Mouse (Mus musculus) MEL (cell line): Measurements from ENCODE around the gene Crebbp. TPM values are rescaled to one million over a fixed set of nuclear protein-coding genes. Genes with fewer than 3 reads are reported as not detected.

Experiments used
- DNase-seq: peaks from one replicate; pipeline ENCODE4 v3.0.0; 2011; ENCODE audit warnings: low read depth, low spot score
- H3K27ac ChIP-seq: 2 replicates; pipeline ENCODE4 v1.5.1; 2012; ENCODE audit warnings: low read depth, mild to moderate bottlenecking, control low read depth, low read length, moderate library complexity; ENCODE audit not compliant: control insufficient read depth
- H3K27me3 ChIP-seq, 2 experiments: fragments of 150-350 bp in 1 of 2; sonication (generic) in 1 of 2; 2 replicates each; pipeline ENCODE4 v1.6.1; 2012; ENCODE audit warnings: low read length in 2 of 2, mild to moderate bottlenecking in 2 of 2, improper control_type of control experiment in 1 of 2, moderate library complexity in 1 of 2; ENCODE audit not compliant: insufficient read depth in 2 of 2, control insufficient read depth in 1 of 2
- H3K36me3 ChIP-seq, 2 experiments: 2 replicates each; pipeline ENCODE4 v1.6.1; 2012 to 2014; ENCODE audit warnings: low read length in 2 of 2, improper control_type of control experiment in 1 of 2, inconsistent platforms in 1 of 2, mild to moderate bottlenecking in 1 of 2; ENCODE audit not compliant: insufficient read depth in 2 of 2, control insufficient read depth in 1 of 2
- H3K4me1 ChIP-seq, 2 experiments: fragments of 150-350 bp in 1 of 2; sonication (generic) in 1 of 2; 2 replicates each; pipeline ENCODE4 v1.6.1; 2012; ENCODE audit warnings: low read length in 2 of 2, improper control_type of control experiment in 1 of 2, mild to moderate bottlenecking in 1 of 2; ENCODE audit not compliant: insufficient read depth in 2 of 2, control insufficient read depth in 1 of 2
- H3K4me3 ChIP-seq, 2 experiments: fragments of 150-350 bp in 1 of 2; sonication (generic) in 1 of 2; 2 replicates each; pipeline ENCODE4 v1.5.1; 2012; ENCODE audit warnings: low read depth in 2 of 2, low read length in 2 of 2, mild to moderate bottlenecking in 2 of 2, moderate library complexity in 2 of 2, control low read depth in 1 of 2, improper control_type of control experiment in 1 of 2; ENCODE audit not compliant: control insufficient read depth in 1 of 2, insufficient read depth in 1 of 2
- H3K79me2 ChIP-seq: 2 replicates; pipeline ENCODE4 v1.6.1; 2012; ENCODE audit warnings: mild to moderate bottlenecking, low read length, moderate library complexity; ENCODE audit not compliant: control insufficient read depth, poor library complexity, insufficient read depth
- H3K9ac ChIP-seq: 2 replicates; pipeline ENCODE4 v1.6.1; 2012; ENCODE audit warnings: low read depth, mild to moderate bottlenecking, control low read depth, low read length, moderate library complexity; ENCODE audit not compliant: control insufficient read depth, poor library complexity, severe bottlenecking
- H3K9me3 ChIP-seq: fragments of 150-350 bp; sonication (generic); replicated peaks from 2 replicates; pipeline ENCODE4 v1.6.1; 2012; ENCODE audit warnings: mild to moderate bottlenecking, low read length, improper control_type of control experiment, moderate library complexity; ENCODE audit not compliant: insufficient read depth
- BHLHE40 ChIP-seq: IDR thresholded peaks from 2 replicates; pipeline ENCODE4 v1.6.1; 2012; ENCODE audit warnings: low read depth, mild to moderate bottlenecking, inconsistent platforms, low read length, improper control_type of control experiment, borderline replicate concordance
- CHD2 ChIP-seq: IDR thresholded peaks from 2 replicates; pipeline ENCODE4 v1.6.1; 2011; ENCODE audit warnings: low read length, improper control_type of control experiment
- CTCF ChIP-seq, 3 experiments: IDR thresholded peaks in 2 of 3; conservative IDR thresholded peaks in 1 of 3; 2 replicates each; pipeline ENCODE4 v1.5.1; 2011 to 2012; ENCODE audit warnings: low read length in 3 of 3, low read depth in 2 of 3, mild to moderate bottlenecking in 2 of 3, improper control_type of control experiment in 1 of 3, inconsistent platforms in 1 of 3, mixed read lengths in 1 of 3, moderate library complexity in 1 of 3; ENCODE audit not compliant: control insufficient read depth in 1 of 3, insufficient read depth in 1 of 3, poor library complexity in 1 of 3, severe bottlenecking in 1 of 3
- E2F4 ChIP-seq: IDR thresholded peaks from 2 replicates; pipeline ENCODE4 v1.6.1; 2011; ENCODE audit warnings: low read depth, low read length, improper control_type of control experiment, borderline replicate concordance
- ELF1 ChIP-seq: IDR thresholded peaks from 2 replicates; pipeline ENCODE4 v1.6.1; 2014; ENCODE audit warnings: low read depth, mild to moderate bottlenecking, inconsistent platforms, low read length, improper control_type of control experiment, moderate library complexity
- ETS1 ChIP-seq: IDR thresholded peaks from 2 replicates; pipeline ENCODE4 v1.6.1; 2012; ENCODE audit warnings: low read depth, mild to moderate bottlenecking, inconsistent platforms, low read length, improper control_type of control experiment, moderate library complexity
- GABPA ChIP-seq: IDR thresholded peaks from 2 replicates; pipeline ENCODE4 v1.6.1; 2012; ENCODE audit warnings: low read depth, mild to moderate bottlenecking, inconsistent platforms, low read length, improper control_type of control experiment, moderate library complexity
- HCFC1 ChIP-seq: IDR thresholded peaks from 2 replicates; pipeline ENCODE4 v1.6.1; 2012; ENCODE audit warnings: low read depth, mild to moderate bottlenecking, inconsistent platforms, low read length, improper control_type of control experiment, moderate library complexity
- JUND ChIP-seq: IDR thresholded peaks from 2 replicates; pipeline ENCODE4 v1.6.1; 2011; ENCODE audit warnings: low read depth, mild to moderate bottlenecking, improper control_type of control experiment, low read length
- KAT2A ChIP-seq: conservative IDR thresholded peaks from 2 replicates; pipeline ENCODE4 v1.6.1; 2012; ENCODE audit warnings: low read depth, low read length, improper control_type of control experiment, inconsistent platforms
- MAX ChIP-seq: IDR thresholded peaks from 2 replicates; pipeline ENCODE4 v1.6.1; 2011; ENCODE audit warnings: low read length, improper control_type of control experiment
- MAZ ChIP-seq: IDR thresholded peaks from 2 replicates; pipeline ENCODE4 v1.6.1; 2012; ENCODE audit warnings: low read depth, mild to moderate bottlenecking, inconsistent platforms, low read length, improper control_type of control experiment
- MEF2A ChIP-seq: IDR thresholded peaks from 2 replicates; pipeline ENCODE4 v1.6.1; 2014; ENCODE audit warnings: low read depth, mild to moderate bottlenecking, inconsistent platforms, low read length, improper control_type of control experiment; ENCODE audit not compliant: poor library complexity, insufficient replicate concordance, severe bottlenecking; ENCODE audit errors: extremely low read depth
- MXI1 ChIP-seq: IDR thresholded peaks from 2 replicates; pipeline ENCODE4 v1.6.1; 2011; ENCODE audit warnings: mild to moderate bottlenecking, low read depth, low read length, improper control_type of control experiment
- MYB ChIP-seq: IDR thresholded peaks from 2 replicates; pipeline ENCODE4 v1.6.1; 2011; ENCODE audit warnings: mild to moderate bottlenecking, low read depth, low read length, improper control_type of control experiment
- MYC ChIP-seq: IDR thresholded peaks from 2 replicates; pipeline ENCODE4 v1.6.1; 2011; ENCODE audit warnings: low read depth, mild to moderate bottlenecking, low read length, improper control_type of control experiment, moderate library complexity
- NELFE ChIP-seq: IDR thresholded peaks from 2 replicates; pipeline ENCODE4 v1.6.1; 2011; ENCODE audit warnings: low read depth, low read length, improper control_type of control experiment
- NRF1 ChIP-seq: IDR thresholded peaks from 2 replicates; pipeline ENCODE4 v1.6.1; 2014; ENCODE audit warnings: low read depth, mild to moderate bottlenecking, inconsistent platforms, low read length, improper control_type of control experiment, moderate library complexity; ENCODE audit not compliant: poor library complexity, insufficient read depth, severe bottlenecking
- POLR2A ChIP-seq, 2 experiments: IDR thresholded peaks; 2 replicates each; pipeline ENCODE4 v1.6.1; 2011 to 2012; ENCODE audit warnings: low read length in 2 of 2, mild to moderate bottlenecking in 2 of 2, control low read depth in 1 of 2, improper control_type of control experiment in 1 of 2, low read depth in 1 of 2, moderate library complexity in 1 of 2; ENCODE audit not compliant: control insufficient read depth in 1 of 2, insufficient read depth in 1 of 2, poor library complexity in 1 of 2
- POLR2AphosphoS2 ChIP-seq: IDR thresholded peaks from 2 replicates; pipeline ENCODE4 v1.6.1; 2011; ENCODE audit warnings: low read length, improper control_type of control experiment
- POLR2AphosphoS5 ChIP-seq: IDR thresholded peaks from 2 replicates; pipeline ENCODE4 v1.6.1; 2012; ENCODE audit warnings: low read depth, borderline replicate concordance, mild to moderate bottlenecking, inconsistent platforms, low read length, moderate library complexity, mixed read lengths
- RAD21 ChIP-seq: IDR thresholded peaks from 2 replicates; pipeline ENCODE4 v1.6.1; 2011; ENCODE audit warnings: mild to moderate bottlenecking, low read depth, low read length, improper control_type of control experiment
- SIN3A ChIP-seq: IDR thresholded peaks from 2 replicates; pipeline ENCODE4 v1.6.1; 2012; ENCODE audit warnings: low read length, improper control_type of control experiment, inconsistent platforms
- SMC3 ChIP-seq: IDR thresholded peaks from 2 replicates; pipeline ENCODE4 v1.6.1; 2011; ENCODE audit warnings: low read depth, low read length, improper control_type of control experiment
- TAL1 ChIP-seq: IDR thresholded peaks from 2 replicates; pipeline ENCODE4 v1.6.1; 2012; ENCODE audit warnings: mild to moderate bottlenecking, inconsistent platforms, low read length, moderate library complexity, mixed read lengths
- TCF12 ChIP-seq: IDR thresholded peaks from 2 replicates; pipeline ENCODE4 v1.6.1; 2014; ENCODE audit warnings: low read depth, mild to moderate bottlenecking, inconsistent platforms, low read length, improper control_type of control experiment, moderate library complexity
- ZMIZ1 ChIP-seq: IDR thresholded peaks from 2 replicates; pipeline ENCODE4 v1.6.1; 2012; ENCODE audit warnings: low read depth, mild to moderate bottlenecking, inconsistent platforms, low read length, improper control_type of control experiment, moderate library complexity
- polyA plus RNA-seq, 2 experiments: library from polyadenylated mRNA; stranded (reverse) in 1 of 2; unstranded in 1 of 2; fragments of >175 nt in 1 of 2; fragments of >200 nt in 1 of 2; gene quantifications; 2 replicates each; pipeline versions ENCODE4 v1.2.1 to v1.2.4; 2012; ENCODE audit warnings: low replicate concordance in 2 of 2, low read depth in 1 of 2; ENCODE audit not compliant: insufficient read length in 2 of 2, insufficient read depth in 1 of 2, missing spikeins in 1 of 2
- total RNA-seq: library from RNA; depleted of rRNA; stranded (reverse); fragments of 300-350 nt; gene quantifications from 2 replicates; pipeline ENCODE4 v1.2.3, GENCODE M21; 2012

Crebbp gene
- total and polyA plus RNA-seq, 3 experiments: 4.7 to 145 (median 7.0) TPM

GRCm38 (mm10) chr16:4199995-4200394 is 13.8 kb downstream of the Crebbp start (continued):
- TF ChIP-seq POLR2AphosphoS5 (no peak), ELF1 (no peak), MAX (peak; percentile 36; the same call in 1 of the 2 replicates), KAT2A (no peak), MXI1 (peak; percentile 85), POLR2A (IDR thresholded peaks at IDR 0.05; ENCODE audit: control insufficient read depth in 1 of 2, insufficient read depth in 1 of 2, low read depth in 1 of 2, low read length in 2 of 2, poor library complexity in 1 of 2) (no peak), CHD2 (no peak), POLR2AphosphoS2 (no peak), GABPA (no peak), MYC (peak; percentile 68), CTCF (IDR thresholded peaks at IDR 0.05 in 2 of 3, conservative IDR thresholded peaks at IDR 0.05 in 1 of 3; ENCODE audit: control insufficient read depth in 1 of 3, insufficient read depth in 1 of 3, low read depth in 2 of 3, low read length in 3 of 3, poor library complexity in 1 of 3, severe bottlenecking in 1 of 3) (no peak), TCF12 (no peak), ETS1 (0 out of 2 replicates have a peak, but pooled peaks have one; percentile 11), MAZ (no peak), HCFC1 (no peak), RAD21 (no peak), SIN3A (no peak; the same call in 1 of the 2 replicates)

- peaks cover 0 to 15% of the 10 kb centered on the region in 2 experiments; a peak in 2 of 4 replicates for H3K36me3 ChIP-seq
- no peak for TF ChIP-seq KAT2A
- no peak for TF ChIP-seq E2F4
- TF ChIP-seq MEF2A: no peak
- TF ChIP-seq POLR2AphosphoS2: no peak
- no peak for TF ChIP-seq JUND
- TF ChIP-seq ZMIZ1: no peak
- no peak for TF ChIP-seq GABPA
- TF ChIP-seq TAL1: no peak
- no peak for TF ChIP-seq NRF1
- TF ChIP-seq ETS1: no peak
- no peak for TF ChIP-seq CTCF (IDR thresholded peaks at IDR 0.05 in 2 of 3, conservative IDR thresholded peaks at IDR 0.05 in 1 of 3; ENCODE audit: control insufficient read depth in 1 of 3, insufficient read depth in 1 of 3, low read depth in 2 of 3, low read length in 3 of 3, poor library complexity in 1 of 3, severe bottlenecking in 1 of 3)
- TF ChIP-seq SMC3: no peak
- TF ChIP-seq NELFE: no peak
- TF ChIP-seq CHD2: no peak
- TF ChIP-seq MYB: no peak
- no peak for TF ChIP-seq BHLHE40
- TF ChIP-seq, all 39 proteins: peak for 0
- Histone ChIP-seq H3K4me1 (peaks cover 6 to 14% of the 10 kb centered on the region in 2 experiments), H3K79me2 (peaks cover 12% of the 10 kb centered on the region), H3K27me3 (no peaks in the 10 kb centered on the region), H3K4me3 (no peak overlapping the region), H3K9me3 (no peaks in the 10 kb centered on the region), H3K9ac (no peak overlapping the region), H3K27ac (peak overlapping the region; percentile 8; the same call in 1 of the 2 replicates)
- DNase-seq: peak; percentile 37
Observed at GRCm38 (mm10) chr16:4199566-4199965, 14.2 kb downstream of the Crebbp start.
